Mouse (Mus musculus) midbrain, postnatal 0 days (tissue): Measurements from ENCODE around the gene Dock6. TPM values are rescaled to one million over a fixed set of nuclear protein-coding genes. Genes with fewer than 3 reads are reported as not detected.
A peak's percentile ranks its signal among the peaks of the same experiment; 100 is the strongest.

Experiments
- ATAC-seq: fragments of 200-750 bp; cut with Nextera tagmentation; 2 replicates; pipeline ENCODE4 v1.8.0; 2017; ENCODE audit warnings: moderate number of reproducible peaks, mild to moderate bottlenecking, moderate TSS enrichment, moderate library complexity; ENCODE audit not compliant: low FRiP score
- DNase-seq: peaks from one replicate; pipeline ENCODE4 v3.0.0-alpha.2; 2015; ENCODE audit warnings: low spot score
- H3K27ac ChIP-seq: fragments of 300-500 bp; sonication (generic); 2 replicates; pipeline ENCODE4 v1.5.1; 2014; ENCODE audit warnings: low read depth, mild to moderate bottlenecking, low read length, mixed read lengths
- H3K27me3 ChIP-seq: fragments of 300-500 bp; sonication (generic); 2 replicates; pipeline ENCODE4 v1.6.1; 2014; ENCODE audit warnings: low read length, control low read depth, mixed read lengths; ENCODE audit not compliant: insufficient read depth
- H3K36me3 ChIP-seq: fragments of 300-500 bp; sonication (generic); 2 replicates; pipeline ENCODE4 v1.6.1; 2014; ENCODE audit warnings: low read length, control low read depth, mixed read lengths; ENCODE audit not compliant: insufficient read depth
- H3K4me1 ChIP-seq: fragments of 300-500 bp; sonication (generic); 2 replicates; pipeline ENCODE4 v1.6.1; 2014; ENCODE audit warnings: mild to moderate bottlenecking, control low read depth, antibody characterized with exemption, low read length, mixed read lengths; ENCODE audit not compliant: insufficient read depth
- H3K4me2 ChIP-seq: fragments of 300-500 bp; sonication (generic); 2 replicates; pipeline ENCODE4 v1.6.1; 2014; ENCODE audit warnings: low read depth, mild to moderate bottlenecking, low read length, mixed read lengths; ENCODE audit not compliant: poor library complexity, severe bottlenecking
- H3K4me3 ChIP-seq: fragments of 300-500 bp; sonication (generic); 2 replicates; pipeline ENCODE4 v1.5.1; 2014; ENCODE audit warnings: low read depth, mild to moderate bottlenecking, low read length, moderate library complexity
- H3K9ac ChIP-seq: fragments of 300-500 bp; sonication (generic); replicated peaks from 2 replicates; pipeline ENCODE4 v1.6.1; 2014; ENCODE audit warnings: mild to moderate bottlenecking, low read length, moderate library complexity, mixed read lengths; ENCODE audit not compliant: poor library complexity, severe bottlenecking
- H3K9me3 ChIP-seq: fragments of 300-500 bp; sonication (generic); 2 replicates; pipeline ENCODE4 v1.6.1; 2016; ENCODE audit warnings: low read length, control low read depth
- CTCF ChIP-seq: IDR thresholded peaks from 2 replicates; pipeline ENCODE4 v1.5.1; 2016; ENCODE audit warnings: antibody characterized with exemption, mild to moderate bottlenecking
- WGBS: fragments of 180-500 bp; shearing (Covaris S2); extraction: QIAGEN DNeasy Blood & Tissue Kit; methylation state at CpG from one replicate; pipeline ENCODE4 v1.1.7; 2014; 5-methylcytosine and 5-hydroxymethylcytosine counted together
- polyA plus RNA-seq: library from polyadenylated mRNA; unstranded; fragments of >200 nt; fragmentation: Nextera tagmentation; extraction: Ambion mirVana; gene quantifications from 2 replicates; pipeline ENCODE4 v1.2.1, GENCODE M21; 2015
- total RNA-seq: library from RNA; depleted of rRNA; stranded (reverse); fragments of >200 nt; gene quantifications from 2 replicates; pipeline ENCODE4 v1.2.3, GENCODE M21; 2014

Gene Dock6
- total and polyA plus RNA-seq, 2 experiments from 2014 or later = 11.3 to 18.0 TPM

DNA sequence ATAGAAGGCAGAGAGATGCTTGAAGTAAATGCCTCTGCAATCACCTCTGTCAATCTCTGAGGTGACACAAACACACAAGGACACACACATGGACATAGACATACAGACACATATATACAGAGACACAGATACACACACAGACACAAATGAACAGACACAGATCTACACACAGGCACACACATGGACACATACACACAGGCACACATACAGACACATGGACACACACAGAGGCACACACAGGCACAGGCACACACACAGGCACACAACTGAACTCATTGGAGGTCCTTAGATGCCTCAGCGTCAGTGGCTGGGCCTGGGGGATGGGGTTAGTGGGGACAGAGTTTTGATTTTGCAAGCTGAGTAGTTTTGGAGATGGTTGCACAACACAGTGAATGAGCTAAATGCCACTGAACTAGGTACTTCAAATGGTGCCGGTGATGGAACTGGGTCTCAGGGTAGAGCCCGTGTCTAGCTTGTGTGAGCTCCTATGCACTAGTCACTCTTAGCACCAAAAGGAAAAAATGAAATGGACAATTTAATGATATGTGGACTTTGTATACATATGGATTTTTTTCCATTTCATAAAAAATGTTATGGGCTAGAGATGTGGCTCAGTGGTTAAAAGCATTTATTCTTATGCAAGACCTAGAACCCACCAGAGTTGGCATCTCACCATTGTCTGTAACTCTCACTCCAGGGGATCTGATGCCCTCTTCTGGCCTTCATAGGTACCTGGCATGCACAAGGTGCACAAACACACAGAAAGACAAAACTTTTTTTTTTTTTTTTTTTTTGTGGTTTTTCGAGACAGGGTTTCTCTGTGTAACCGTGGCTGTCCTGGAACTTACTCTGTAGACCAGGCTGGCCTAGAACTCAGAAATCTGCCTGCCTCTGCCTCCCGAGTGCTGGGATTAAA, 88.1 kb downstream of the Dock6 start:
- TF ChIP-seq CTCF = no peak
- 96% methylated on average over 6 of the region's 6 CpGs for WGBS
- ATAC-seq = no peak
- no peak overlapping the region for H3K4me3 ChIP-seq
- H3K9ac ChIP-seq = no peak overlapping the region
- no peak overlapping the region for H3K4me2 ChIP-seq
- H3K27me3 ChIP-seq = no peaks in the 10 kb centered on the region
- no peak overlapping the region for H3K27ac ChIP-seq
- DNase-seq = no peak
- H3K4me1 ChIP-seq = peaks cover 3% of the 10 kb centered on the region; the same call in 1 of the 2 replicates
- H3K36me3 ChIP-seq = no peaks in the 10 kb centered on the region
- H3K9me3 ChIP-seq = no peaks in the 10 kb centered on the region

DNA sequence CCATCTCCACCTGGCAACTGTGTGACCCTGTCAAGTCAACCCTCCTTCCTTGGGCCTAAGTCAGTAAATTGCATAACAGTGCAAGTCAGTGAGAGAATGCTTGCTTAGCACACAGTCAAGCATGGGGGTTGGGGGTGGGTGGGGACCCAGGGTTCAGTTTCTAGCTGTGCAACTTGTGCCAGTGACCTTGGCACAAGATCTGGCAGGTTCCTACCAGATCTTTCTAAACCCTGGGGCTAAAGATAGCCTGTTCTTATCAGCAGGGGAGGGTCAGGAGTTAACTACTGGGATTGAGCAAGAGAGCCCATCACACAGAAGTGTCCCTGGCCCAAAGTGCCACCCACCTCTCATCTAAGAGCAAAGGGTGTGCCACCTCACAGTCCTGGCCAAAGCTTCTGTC, 90.3 kb downstream of the Dock6 start:
- ATAC-seq = no peak
- no peak for DNase-seq
- no peak overlapping the region for H3K4me3 ChIP-seq
- no peaks in the 10 kb centered on the region for H3K9me3 ChIP-seq
- TF ChIP-seq CTCF = no peak
- no peaks in the 10 kb centered on the region for H3K36me3 ChIP-seq
- H3K27me3 ChIP-seq = no peaks in the 10 kb centered on the region
- H3K27ac ChIP-seq = no peak overlapping the region
- H3K4me1 ChIP-seq = peaks cover 3% of the 10 kb centered on the region; the same call in 1 of the 2 replicates
- H3K9ac ChIP-seq = no peak overlapping the region
- no peak overlapping the region for H3K4me2 ChIP-seq

DNA sequence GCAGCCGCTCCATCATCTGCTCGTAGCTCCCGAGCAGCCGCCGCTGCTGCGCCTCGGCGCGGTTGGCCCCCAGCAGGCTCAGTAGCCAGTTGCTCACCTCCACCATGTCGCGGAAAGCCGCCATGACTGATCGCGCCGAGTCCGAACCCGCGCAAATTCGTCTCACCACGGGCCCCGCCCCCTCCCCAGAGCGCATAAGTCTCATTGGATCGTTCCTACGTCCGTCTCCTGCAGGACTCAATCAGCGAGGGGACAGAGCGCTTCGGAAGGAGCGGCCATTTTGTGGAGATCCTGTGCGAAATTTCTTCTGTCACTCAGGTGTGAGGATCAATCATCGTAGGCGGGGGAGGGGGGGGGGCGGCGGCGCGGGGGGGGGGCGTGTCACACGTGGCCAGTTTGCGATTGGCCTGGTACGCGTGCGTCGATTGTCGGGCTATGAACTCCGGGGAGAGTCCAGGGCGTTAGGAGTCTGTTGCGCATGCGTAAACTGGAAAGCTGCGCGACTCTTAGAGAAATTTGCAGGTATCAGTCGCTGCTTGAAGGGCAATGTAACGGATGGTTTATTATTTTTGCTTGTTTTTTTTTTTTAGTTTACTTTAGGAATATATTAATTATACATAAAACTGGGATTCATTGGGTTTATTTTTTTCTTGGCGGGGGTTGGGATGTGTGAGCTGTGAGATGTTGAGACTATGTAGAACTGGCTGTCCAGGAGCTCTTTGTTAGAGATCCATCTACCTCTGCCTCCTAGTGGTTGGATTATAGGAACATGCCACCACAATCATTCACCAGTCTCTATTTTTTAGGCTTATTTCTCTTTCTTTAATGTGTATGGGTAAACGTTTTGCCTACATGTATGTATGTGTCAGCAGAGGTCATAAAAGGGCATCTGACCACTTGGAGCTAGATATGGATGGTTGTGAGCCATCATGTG, 92.0 kb downstream of the Dock6 start, which contains the start of gene Spc24:
TSS of gene Spc24 (minus strand) at position 149 of the 934 bp plus-strand sequence.
- H3K9me3 ChIP-seq = no peaks in the 10 kb centered on the region
- ATAC-seq (peak; percentile 95), DNase-seq (peak; percentile 99)
- peak within 1 kb of the TSS; percentile 36; the same call in 1 of the 2 replicates for H3K9ac ChIP-seq
- H3K36me3 ChIP-seq = no peaks in the 10 kb centered on the region
- peaks cover 3% of the 10 kb centered on the region; the same call in 1 of the 2 replicates for H3K4me1 ChIP-seq
- H3K4me2 ChIP-seq = peak within 1 kb of the TSS; percentile 99
- 2% methylated on average over 49 of the region's 54 CpGs for WGBS
- TF ChIP-seq CTCF = peak; percentile 77
- H3K27ac ChIP-seq = peak within 1 kb of the TSS; percentile 73
- peak within 1 kb of the TSS; percentile 71 for H3K4me3 ChIP-seq
- no peaks in the 10 kb centered on the region for H3K27me3 ChIP-seq

DNA sequence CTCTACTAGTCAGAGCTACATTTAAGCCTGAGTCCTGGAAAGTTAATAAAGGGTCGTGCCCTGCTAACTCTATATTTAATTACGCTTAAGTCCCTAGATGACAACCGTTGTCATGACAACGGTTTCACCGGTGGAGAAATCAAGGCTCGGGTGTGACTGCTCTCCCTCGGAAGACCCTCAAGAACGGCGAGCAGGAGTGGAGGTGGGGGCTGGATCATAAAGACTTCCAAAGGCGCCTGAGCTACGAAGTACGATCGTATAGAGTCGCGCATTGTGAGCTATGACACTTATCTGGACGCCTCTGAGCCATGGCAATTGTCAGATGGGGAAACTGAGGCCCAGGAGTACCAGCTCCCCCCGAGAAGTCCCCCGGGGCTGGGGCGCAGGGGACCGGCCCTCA, 92.7 kb downstream of the Dock6 start:
- WGBS = under 1% methylated on average over 20 of the region's 20 CpGs
- H3K27ac ChIP-seq = no peak overlapping the region
- H3K4me3 ChIP-seq = peak overlapping the region; percentile 71
- no peak for DNase-seq
- peak overlapping the region; percentile 36; the same call in 1 of the 2 replicates for H3K9ac ChIP-seq
- H3K4me1 ChIP-seq = peaks cover 3% of the 10 kb centered on the region; the same call in 1 of the 2 replicates
- H3K36me3 ChIP-seq = no peaks in the 10 kb centered on the region
- TF ChIP-seq CTCF = no peak
- no peaks in the 10 kb centered on the region for H3K9me3 ChIP-seq
- H3K4me2 ChIP-seq = peak overlapping the region; percentile 99
- ATAC-seq = 0 out of 2 replicates have a peak, but pooled peaks have one; percentile 11
- H3K27me3 ChIP-seq = no peaks in the 10 kb centered on the region

DNA sequence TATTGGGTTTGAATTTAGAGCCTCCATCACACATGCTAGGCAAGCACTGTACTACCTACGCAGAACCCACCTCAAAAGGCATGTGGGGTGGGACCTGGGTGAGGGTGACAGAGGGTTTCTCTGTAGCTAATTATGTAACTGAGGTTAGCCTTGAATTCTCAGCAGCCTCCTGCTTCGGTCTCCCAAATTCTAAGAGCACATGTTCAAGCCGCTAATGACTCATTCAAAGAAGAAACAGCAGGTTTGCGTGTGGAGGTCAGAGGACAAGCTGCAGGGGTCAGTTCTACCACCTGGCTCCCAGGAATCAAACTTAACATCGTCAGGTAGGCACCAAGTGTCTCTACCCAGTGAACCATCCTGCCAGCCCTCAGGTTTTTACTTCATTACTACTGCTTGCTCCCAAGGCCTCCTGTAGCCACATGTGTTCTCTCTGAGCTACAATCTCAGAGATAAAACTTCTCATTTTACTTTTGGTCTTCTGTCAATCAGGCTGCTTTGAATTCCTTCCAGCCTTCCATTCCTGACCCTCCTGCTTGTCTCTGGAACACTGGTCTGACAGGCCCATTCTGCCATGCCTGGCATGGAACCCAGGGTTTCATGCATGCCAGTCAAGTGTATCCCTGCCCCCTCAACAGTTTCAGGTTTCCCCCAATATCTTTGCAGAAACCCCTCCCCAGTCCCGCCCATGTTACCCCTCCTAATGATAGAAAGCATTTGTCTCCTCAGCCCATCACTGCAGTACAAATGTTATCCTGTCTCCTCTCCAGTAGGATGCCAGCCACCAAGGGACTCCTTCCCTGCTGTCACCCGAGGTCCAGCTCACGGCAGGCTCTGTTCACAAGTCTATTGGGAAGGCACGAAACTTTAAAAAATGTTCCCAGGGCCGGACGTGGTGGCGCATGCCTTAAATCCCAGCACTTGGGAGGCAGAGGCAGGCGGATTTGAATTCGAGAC, 93.6 kb downstream of the Dock6 start:
- Histone ChIP-seq H3K36me3 (no peaks in the 10 kb centered on the region), H3K4me3 (peak overlapping the region; percentile 71; the same call in 1 of the 2 replicates), H3K27me3 (no peaks in the 10 kb centered on the region), H3K9me3 (no peaks in the 10 kb centered on the region), H3K4me2 (peak overlapping the region; percentile 99; the same call in 1 of the 2 replicates), H3K27ac (no peak overlapping the region), H3K4me1 (peaks cover 3% of the 10 kb centered on the region; the same call in 1 of the 2 replicates), H3K9ac (no peak overlapping the region)
- ATAC-seq (no peak), DNase-seq (no peak)
- 63% methylated on average over 14 of the region's 14 CpGs for WGBS
- TF ChIP-seq CTCF = no peak
